Mouse (Mus musculus): ENCODE data around the gene Ccdc103. TPM values are rescaled to one million over a fixed set of nuclear protein-coding genes. Genes with fewer than 3 reads are reported as not detected.

Gene Ccdc103
- total RNA-seq, 2 experiments from 2014 or later: 1.5 to 2.0 TPM

GRCm38 (mm10) chr11:102888135-102888534 lies 7.1 kb downstream of the Ccdc103 start:
- peak; percentile 42 to 64 for DNase-seq (ENCODE audit: low spot score in 2 of 2)

DNA sequence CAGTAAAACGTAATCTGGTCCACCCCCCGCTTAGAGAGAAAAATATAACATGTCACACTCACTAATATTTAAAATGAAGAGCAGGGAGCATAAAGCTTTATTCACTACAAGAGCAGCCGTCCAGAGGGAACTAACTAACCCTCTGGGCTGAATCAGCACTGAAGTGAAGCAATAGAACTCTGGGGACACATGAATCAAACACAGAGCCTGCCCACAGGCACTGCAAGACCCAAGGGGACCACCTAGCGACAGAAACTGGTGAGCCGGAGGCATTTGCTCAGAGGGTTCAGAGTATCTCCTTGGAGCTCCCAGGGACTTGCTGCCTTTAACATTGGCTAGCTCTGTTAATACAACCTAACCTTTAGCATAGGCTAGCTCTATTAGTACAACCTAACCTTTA lies 9.1 kb downstream of the Ccdc103 start:
- DNase-seq (ENCODE audit: low spot score in 2 of 2): no peak

DNA sequence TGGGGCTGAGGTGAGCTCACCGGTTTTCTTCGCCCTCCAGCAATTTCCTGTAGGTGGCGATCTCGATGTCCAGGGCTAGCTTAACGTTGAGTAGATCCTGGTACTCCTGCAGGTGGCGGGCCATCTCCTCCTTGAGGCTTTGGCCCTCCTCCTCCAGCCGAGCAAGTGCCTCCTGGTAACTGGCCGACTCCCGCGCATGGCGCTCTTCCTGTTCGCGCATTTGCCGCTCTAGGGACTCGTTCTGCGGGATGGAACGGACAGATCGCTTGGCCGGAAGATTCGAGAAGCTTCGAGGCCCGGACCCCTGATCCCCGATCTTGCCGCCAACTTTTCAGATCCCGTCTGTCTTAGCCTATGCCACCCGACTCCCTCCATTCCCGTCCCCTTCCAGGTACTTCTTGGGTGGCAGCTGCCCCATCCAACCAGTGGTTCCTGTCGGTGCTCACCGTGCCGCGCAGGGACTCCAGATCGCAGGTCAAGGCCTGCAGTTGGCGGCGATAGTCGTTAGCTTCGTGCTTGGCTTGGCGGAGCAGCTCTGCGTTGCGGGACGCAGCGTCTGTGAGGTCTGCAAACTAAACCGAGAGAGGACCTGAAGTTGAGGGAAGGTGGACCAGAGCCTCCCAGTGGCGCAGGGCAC lies 12.1 kb downstream of the Ccdc103 start:
- no peak for DNase-seq (ENCODE audit: low spot score in 2 of 2)

DNA sequence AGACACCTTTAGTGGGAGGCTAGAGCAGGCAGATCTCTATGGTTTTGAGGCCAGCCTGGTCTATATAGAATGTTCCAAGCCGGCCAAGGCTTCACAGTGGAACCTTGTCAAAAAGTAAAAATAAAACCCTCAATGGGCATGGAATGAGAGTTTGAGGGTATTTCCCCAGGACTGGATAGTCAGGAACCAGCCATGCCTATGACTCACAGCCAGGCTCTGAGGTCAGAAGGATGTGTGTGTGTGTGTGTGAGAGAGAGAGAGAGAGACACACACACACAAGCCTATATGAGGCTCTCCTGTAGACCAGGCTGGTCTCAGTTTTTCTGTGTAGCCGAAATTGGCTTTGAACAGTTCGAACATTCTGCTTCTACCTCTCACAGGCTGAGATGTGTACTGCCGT lies 13.7 kb downstream of the Ccdc103 start:
- DNase-seq (ENCODE audit: low spot score in 2 of 2): no peak

GRCm38 (mm10) chr11:102895779-102896178 lies 14.8 kb downstream of the Ccdc103 start:
- DNase-seq (ENCODE audit: low spot score in 2 of 2): no peak

GRCm38 (mm10) chr11:102896641-102897040 lies 15.6 kb downstream of the Ccdc103 start:
- no peak for DNase-seq (ENCODE audit: low spot score in 2 of 2)

DNA sequence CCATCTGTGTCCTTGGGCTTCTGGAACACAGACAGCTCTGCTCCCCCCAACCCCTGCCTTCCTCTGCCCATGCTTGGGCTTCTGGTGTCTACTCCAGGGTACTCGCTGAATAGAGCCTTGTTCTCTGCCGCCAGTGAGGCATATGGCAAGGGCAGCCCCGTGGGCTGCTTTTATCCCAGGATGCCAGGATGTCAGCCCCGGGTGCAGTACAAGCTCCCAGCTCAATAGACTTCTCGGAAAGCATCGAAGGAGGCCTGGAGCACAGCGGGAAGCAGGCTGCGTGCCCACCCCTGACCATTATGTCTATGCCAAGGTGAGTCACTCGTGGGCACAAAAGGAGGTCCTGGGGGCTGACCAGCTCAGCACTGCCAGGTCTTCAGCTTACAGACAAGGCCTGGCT lies 17.4 kb downstream of the Ccdc103 start:
- DNase-seq (ENCODE audit: low spot score in 2 of 2): peak; percentile 57 to 76

GRCm38 (mm10) chr11:102900763-102901162 lies 19.8 kb downstream of the Ccdc103 start, which contains the start of gene Gfap:
Gfap (minus strand) TSS chr11:102900912.
- peak; percentile 79 to 86 for DNase-seq (ENCODE audit: low spot score in 2 of 2)

DNA sequence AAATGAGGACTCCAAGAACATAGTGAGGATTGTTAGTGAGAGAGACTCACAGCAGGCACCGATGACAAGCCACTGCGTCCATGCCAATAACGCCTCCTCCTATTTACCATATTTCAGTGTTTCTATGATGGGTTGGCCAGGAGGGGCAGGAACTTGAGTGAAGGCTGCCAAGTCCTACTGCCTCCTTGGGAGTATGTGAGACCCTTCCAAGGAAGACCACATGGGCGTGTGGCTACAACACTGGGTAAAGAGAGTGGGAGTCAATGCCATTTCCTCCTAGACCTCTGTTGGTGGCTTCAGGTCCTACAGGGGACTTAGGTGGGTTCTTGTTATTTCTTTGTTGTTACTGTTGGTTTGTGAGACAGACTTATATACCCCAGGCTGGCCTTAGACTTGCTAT lies 20.2 kb downstream of the Ccdc103 start:
- no peak for DNase-seq (ENCODE audit: low spot score in 2 of 2)

GRCm38 (mm10) chr11:102902107-102902506 lies 21.1 kb downstream of the Ccdc103 start:
- no peak for DNase-seq (ENCODE audit: low spot score in 2 of 2)

DNA sequence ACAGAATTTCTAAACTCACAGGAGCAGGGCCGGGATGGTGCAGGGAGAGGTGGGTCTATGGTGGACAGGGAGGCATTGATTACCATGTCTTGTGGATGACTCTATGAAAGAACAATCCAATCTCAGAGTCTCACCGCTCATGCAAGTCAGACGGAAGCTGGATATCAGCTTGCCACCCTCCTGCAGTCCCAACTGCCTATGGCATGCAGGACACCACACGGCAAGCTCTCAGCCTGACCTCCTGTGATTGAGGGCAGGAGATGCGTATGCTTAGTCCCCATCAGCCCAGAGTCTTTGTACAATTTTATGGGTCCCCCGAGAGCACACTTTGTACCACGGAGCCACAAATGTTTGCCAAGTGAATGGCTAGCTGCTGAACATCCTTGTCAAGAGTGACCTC lies 22.6 kb downstream of the Ccdc103 start:
- DNase-seq (ENCODE audit: low spot score in 2 of 2): no peak

DNA sequence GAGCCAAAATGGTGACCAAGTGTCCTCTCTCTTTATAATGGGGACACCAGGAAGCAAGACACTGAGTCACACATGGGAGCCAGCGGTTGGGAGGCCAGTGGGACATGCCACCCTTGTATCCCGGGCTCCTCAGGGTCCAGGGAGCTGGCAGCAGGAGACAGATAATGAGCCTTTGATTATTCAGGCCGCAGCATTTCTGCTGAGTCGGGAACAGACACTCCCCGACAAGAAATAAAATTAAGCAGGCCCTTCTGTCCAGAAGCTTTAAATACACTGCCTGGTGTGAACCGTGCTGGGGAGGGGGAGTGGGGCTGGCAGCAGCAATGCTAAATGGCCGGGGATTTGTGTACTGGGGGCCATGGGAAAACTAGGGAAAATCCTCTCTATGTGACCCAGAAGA lies 30.4 kb downstream of the Ccdc103 start:
- DNase-seq (ENCODE audit: low spot score in 2 of 2): no peak

GRCm38 (mm10) chr11:102915380-102915779 lies 34.4 kb downstream of the Ccdc103 start:
- DNase-seq (ENCODE audit: low spot score in 2 of 2): no peak

DNA sequence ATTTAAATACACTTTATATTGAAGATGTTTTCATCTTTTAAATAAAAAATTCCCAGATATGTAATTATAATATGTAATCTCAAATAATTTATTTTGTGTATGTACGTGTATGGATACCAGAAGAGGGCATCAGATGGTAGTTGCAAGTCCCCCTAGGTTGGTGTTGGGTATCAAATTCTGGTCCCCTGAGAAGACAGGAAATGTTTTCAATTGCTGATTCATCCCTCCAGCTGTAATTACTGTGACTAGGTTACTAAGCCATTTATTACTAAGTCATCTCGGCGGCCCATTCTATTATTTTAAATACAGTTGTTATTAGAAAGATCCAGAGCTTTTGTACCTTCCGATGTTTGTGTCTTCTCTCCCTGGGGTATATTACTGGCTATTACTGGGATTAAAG lies 37.1 kb downstream of the Ccdc103 start:
- DNase-seq (ENCODE audit: low spot score in 2 of 2): no peak

- no peak for DNase-seq (ENCODE audit: low spot score in 2 of 2)
Observed at GRCm38 (mm10) chr11:102921491-102921890, 40.5 kb downstream of the Ccdc103 start.

GRCm38 (mm10) chr11:102924557-102925350 lies 43.8 kb downstream of the Ccdc103 start, which contains the start of gene Kif18b:
Kif18b (minus strand) TSS chr11:102925124.
- DNase-seq (ENCODE audit: low spot score in 2 of 2): peak; percentile 89 to 96

- DNase-seq (ENCODE audit: low spot score in 2 of 2): no peak
Observed at GRCm38 (mm10) chr11:102925351-102925717, 44.3 kb downstream of the Ccdc103 start.

- DNase-seq (ENCODE audit: low spot score in 2 of 2): no peak
Observed at GRCm38 (mm10) chr11:102930672-102931071, 49.7 kb downstream of the Ccdc103 start.
